18 mouse cellular contexts compared by ENCODE assay signal in the genomic region with DNA sequence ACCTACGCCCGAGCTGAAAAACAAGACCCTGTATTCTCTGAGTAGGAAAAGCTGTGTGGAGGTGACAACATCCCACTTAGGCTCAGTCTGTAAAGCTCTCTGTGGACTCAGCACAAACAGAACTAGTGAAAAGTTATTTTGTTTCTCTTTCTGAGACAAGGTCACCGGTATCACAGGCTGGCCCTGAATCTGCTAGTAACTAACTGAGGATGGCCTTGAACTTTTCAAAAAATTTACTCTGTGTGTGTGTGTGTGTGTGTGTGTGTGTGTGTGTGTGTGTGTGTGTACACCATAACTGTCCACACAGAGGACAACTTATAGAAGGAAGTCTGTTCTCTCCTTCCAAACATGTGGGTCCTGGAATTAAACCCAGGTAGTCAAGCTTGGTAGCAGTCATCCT.
"Had no signal": no experiment of that assay in that cellular context is flagged by ENCODE, and none has a peak within 500 bp of the region (broad histone marks: within the 10 kb centered on the region; RNA-seq: fewer than 3 reads in every experiment).

No protein-coding gene starts in this region.

- H3K27me3 ChIP-seq: limb, embryonic 13.5 days; liver, embryonic 13.5 days; stomach, embryonic 15.5 days had no signal

- H3K4me2 ChIP-seq: limb, embryonic 13.5 days; liver, embryonic 13.5 days; midbrain, embryonic 11.5 days; stomach, embryonic 15.5 days had no signal

- H3K4me3 ChIP-seq: limb, embryonic 13.5 days; liver, embryonic 13.5 days; stomach, embryonic 15.5 days had no signal

- H3K9ac ChIP-seq: limb, embryonic 13.5 days; liver, embryonic 13.5 days; stomach, embryonic 15.5 days had no signal

- H3K36me3 ChIP-seq: stomach, embryonic 15.5 days had no signal

- H3K27ac ChIP-seq: limb, embryonic 13.5 days; liver, embryonic 13.5 days; stomach, embryonic 15.5 days had no signal

- DNase-seq: kidney, adult 2 months; kidney, postnatal 14 days; kidney, postnatal 4 days; left cerebral cortex, postnatal 4 days; liver, embryonic 13.5 days; lung, adult 2 months; lung, postnatal 14 days; lung, postnatal 4 days; midbrain, embryonic 14.5 days; retina, postnatal 1 day; right cerebral cortex, postnatal 25 days; spleen, adult 18-20 months; thymus, adult 2 months; thymus, postnatal 14 days; thymus, postnatal 4 days had no signal

- H3K4me1 ChIP-seq: limb, embryonic 13.5 days; liver, embryonic 13.5 days; stomach, embryonic 15.5 days had no signal

- H3K9me3 ChIP-seq: limb, embryonic 13.5 days; liver, embryonic 13.5 days; stomach, embryonic 15.5 days had no signal
